Mouse (Mus musculus) midbrain, postnatal 0 days (tissue): ENCODE measurements around the gene Ncam1. TPM values are rescaled to one million over a fixed set of nuclear protein-coding genes. Genes with fewer than 3 reads are reported as not detected.

Experiments used
- ATAC-seq: fragments of 200-750 bp; cut with Nextera tagmentation; 2 replicates; pipeline ENCODE4 v1.8.0; 2017; ENCODE audit warnings: moderate number of reproducible peaks, mild to moderate bottlenecking, moderate TSS enrichment, moderate library complexity; ENCODE audit not compliant: low FRiP score
- DNase-seq: peaks from one replicate; pipeline ENCODE4 v3.0.0-alpha.2; 2015; ENCODE audit warnings: low spot score
- H3K27ac ChIP-seq: fragments of 300-500 bp; sonication (generic); 2 replicates; pipeline ENCODE4 v1.5.1; 2014; ENCODE audit warnings: low read depth, mild to moderate bottlenecking, low read length, mixed read lengths
- H3K27me3 ChIP-seq: fragments of 300-500 bp; sonication (generic); 2 replicates; pipeline ENCODE4 v1.6.1; 2014; ENCODE audit warnings: low read length, control low read depth, mixed read lengths; ENCODE audit not compliant: insufficient read depth
- H3K36me3 ChIP-seq: fragments of 300-500 bp; sonication (generic); 2 replicates; pipeline ENCODE4 v1.6.1; 2014; ENCODE audit warnings: low read length, control low read depth, mixed read lengths; ENCODE audit not compliant: insufficient read depth
- H3K4me1 ChIP-seq: fragments of 300-500 bp; sonication (generic); 2 replicates; pipeline ENCODE4 v1.6.1; 2014; ENCODE audit warnings: mild to moderate bottlenecking, control low read depth, antibody characterized with exemption, low read length, mixed read lengths; ENCODE audit not compliant: insufficient read depth
- H3K4me2 ChIP-seq: fragments of 300-500 bp; sonication (generic); 2 replicates; pipeline ENCODE4 v1.6.1; 2014; ENCODE audit warnings: low read depth, mild to moderate bottlenecking, low read length, mixed read lengths; ENCODE audit not compliant: poor library complexity, severe bottlenecking
- H3K4me3 ChIP-seq: fragments of 300-500 bp; sonication (generic); 2 replicates; pipeline ENCODE4 v1.5.1; 2014; ENCODE audit warnings: low read depth, mild to moderate bottlenecking, low read length, moderate library complexity
- H3K9ac ChIP-seq: fragments of 300-500 bp; sonication (generic); replicated peaks from 2 replicates; pipeline ENCODE4 v1.6.1; 2014; ENCODE audit warnings: mild to moderate bottlenecking, low read length, moderate library complexity, mixed read lengths; ENCODE audit not compliant: poor library complexity, severe bottlenecking
- H3K9me3 ChIP-seq: fragments of 300-500 bp; sonication (generic); 2 replicates; pipeline ENCODE4 v1.6.1; 2016; ENCODE audit warnings: low read length, control low read depth
- CTCF ChIP-seq: IDR thresholded peaks from 2 replicates; pipeline ENCODE4 v1.5.1; 2016; ENCODE audit warnings: antibody characterized with exemption, mild to moderate bottlenecking
- WGBS: fragments of 180-500 bp; shearing (Covaris S2); extraction: QIAGEN DNeasy Blood & Tissue Kit; methylation state at CpG from one replicate; pipeline ENCODE4 v1.1.7; 2014; 5-methylcytosine and 5-hydroxymethylcytosine counted together
- polyA plus RNA-seq: library from polyadenylated mRNA; unstranded; fragments of >200 nt; fragmentation: Nextera tagmentation; extraction: Ambion mirVana; gene quantifications from 2 replicates; pipeline ENCODE4 v1.2.1, GENCODE M21; 2015
- total RNA-seq: library from RNA; depleted of rRNA; stranded (reverse); fragments of >200 nt; gene quantifications from 2 replicates; pipeline ENCODE4 v1.2.3, GENCODE M21; 2014

Gene Ncam1
- total and polyA plus RNA-seq, 2 experiments from 2014 or later = 603 to 685 TPM

DNA sequence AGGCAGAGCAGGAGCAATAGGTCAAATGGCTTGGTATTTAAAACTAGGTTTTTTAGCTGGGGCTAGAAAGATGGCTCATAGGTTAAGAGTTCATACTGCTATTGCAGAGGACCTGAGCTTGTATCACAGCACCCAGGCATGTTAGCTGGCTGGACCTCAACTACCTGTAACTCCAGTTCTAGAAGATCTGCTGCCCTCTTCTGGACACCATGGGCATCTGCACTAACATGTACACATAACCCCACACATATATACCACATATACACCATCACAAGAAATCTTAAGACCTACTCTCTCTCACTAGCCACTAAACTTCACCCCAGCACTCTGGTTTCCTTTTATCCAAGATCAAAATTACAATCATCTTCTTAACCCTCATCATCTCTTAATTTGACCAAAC, 131.7 kb downstream of the Ncam1 start:
- TF ChIP-seq CTCF = peak; percentile 45
- DNase-seq (no peak), ATAC-seq (no peak)
- no peak overlapping the region for H3K9ac ChIP-seq
- H3K4me1 ChIP-seq = peaks cover 6% of the 10 kb centered on the region; the same call in 1 of the 2 replicates
- no peak overlapping the region for H3K27ac ChIP-seq
- H3K9me3 ChIP-seq = no peaks in the 10 kb centered on the region
- no peaks in the 10 kb centered on the region for H3K27me3 ChIP-seq
- no peaks in the 10 kb centered on the region for H3K36me3 ChIP-seq
- no peak overlapping the region for H3K4me2 ChIP-seq
- no peak overlapping the region for H3K4me3 ChIP-seq

DNA sequence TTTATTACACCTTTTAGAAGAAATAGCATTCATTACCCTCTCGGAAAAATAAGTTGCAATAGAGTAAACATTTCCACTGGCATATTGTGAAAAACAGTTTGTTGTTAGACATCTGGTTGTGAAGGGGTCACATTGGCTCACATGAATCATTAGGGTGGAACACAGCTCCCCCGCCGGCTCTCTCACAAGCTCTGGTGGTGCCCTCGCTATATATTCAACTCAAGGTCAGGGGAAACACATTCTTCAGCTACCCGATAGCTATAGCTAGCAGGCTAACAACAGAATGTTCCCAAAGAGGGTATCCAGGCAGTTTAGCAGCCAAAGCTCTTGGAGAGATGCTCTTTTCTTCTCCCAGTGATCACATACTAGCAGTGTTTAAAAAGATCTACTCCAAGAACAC, 133.4 kb downstream of the Ncam1 start:
- no peak overlapping the region for H3K4me3 ChIP-seq
- DNase-seq = peak; percentile 22
- H3K27ac ChIP-seq = no peak overlapping the region
- no peaks in the 10 kb centered on the region for H3K9me3 ChIP-seq
- ATAC-seq = no peak
- no peak for TF ChIP-seq CTCF
- H3K36me3 ChIP-seq = no peaks in the 10 kb centered on the region
- 63% methylated on average over 5 of the region's 5 CpGs for WGBS
- H3K9ac ChIP-seq = no peak overlapping the region
- no peaks in the 10 kb centered on the region for H3K27me3 ChIP-seq
- peaks cover 6% of the 10 kb centered on the region; the same call in 1 of the 2 replicates for H3K4me1 ChIP-seq
- H3K4me2 ChIP-seq = no peak overlapping the region

DNA sequence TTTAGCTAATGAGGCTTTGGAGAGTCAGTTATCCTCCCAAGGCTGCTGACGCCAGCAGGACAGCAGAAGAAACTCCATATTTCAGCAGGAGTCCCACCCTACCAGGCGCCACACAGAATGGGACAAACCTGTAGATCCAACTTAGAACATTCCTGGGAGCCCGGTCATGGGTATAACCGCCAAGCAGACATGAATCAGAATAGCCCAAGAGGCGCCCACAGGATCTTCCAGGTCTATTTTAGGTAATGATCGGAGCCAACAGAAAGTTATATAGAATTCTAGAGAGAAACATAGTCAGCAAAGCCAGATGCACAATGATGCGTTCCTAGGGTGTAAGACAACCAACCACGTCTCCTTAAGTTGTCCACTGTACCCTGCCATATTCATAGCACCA, 134.8 kb downstream of the Ncam1 start:
- H3K27ac ChIP-seq = no peak overlapping the region
- DNase-seq (no peak), ATAC-seq (no peak)
- no peak overlapping the region for H3K9ac ChIP-seq
- no peaks in the 10 kb centered on the region for H3K9me3 ChIP-seq
- peaks cover 6% of the 10 kb centered on the region; the same call in 1 of the 2 replicates for H3K4me1 ChIP-seq
- TF ChIP-seq CTCF = no peak
- H3K4me2 ChIP-seq = no peak overlapping the region
- no peaks in the 10 kb centered on the region for H3K27me3 ChIP-seq
- H3K4me3 ChIP-seq = no peak overlapping the region
- 92% methylated on average over 8 of the region's 8 CpGs for WGBS
- H3K36me3 ChIP-seq = no peaks in the 10 kb centered on the region

DNA sequence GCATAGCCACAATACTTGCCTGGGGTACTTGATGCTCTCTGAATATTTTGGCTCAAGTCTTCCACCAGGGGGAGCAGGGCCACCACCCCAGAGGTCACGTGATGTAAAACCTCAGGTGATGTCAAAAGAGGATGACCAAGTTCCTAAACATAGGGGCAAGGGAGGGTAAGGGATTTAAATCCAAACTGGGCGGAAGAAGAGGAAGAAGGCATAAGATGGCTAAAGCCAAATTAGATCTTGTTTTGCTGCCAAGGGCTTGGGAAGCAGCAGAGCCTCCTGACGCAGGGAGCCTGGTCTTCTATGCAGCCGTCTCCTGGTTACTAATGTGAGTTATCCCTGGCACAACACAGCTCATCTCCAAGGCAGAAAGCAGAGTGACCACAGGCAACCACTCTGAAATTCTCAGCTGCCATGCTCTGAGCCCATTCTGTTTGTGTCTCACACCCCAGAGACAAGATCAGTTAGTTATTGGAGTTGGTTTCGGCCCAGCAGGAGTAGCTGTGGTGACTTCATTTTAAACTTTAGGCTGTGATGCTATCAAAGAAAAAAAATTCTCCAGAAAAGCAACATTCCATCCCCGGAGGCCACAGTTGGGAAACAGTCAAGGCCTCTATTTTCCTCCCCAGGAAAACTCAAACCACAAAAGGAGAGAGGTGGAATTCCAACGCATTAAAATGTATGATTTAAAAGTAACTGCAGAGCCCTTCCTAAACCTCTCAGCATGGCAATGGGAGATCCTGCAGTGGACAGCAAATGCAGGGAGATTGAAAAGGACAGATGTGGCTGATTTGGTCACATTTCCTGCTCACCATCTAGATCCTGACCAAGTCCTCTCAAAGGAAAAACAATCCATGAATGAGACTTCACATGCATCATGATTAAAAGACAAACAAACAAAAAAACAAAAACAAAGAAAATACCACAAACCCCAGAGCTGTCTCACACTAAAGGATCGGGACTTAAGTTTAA, 135.5 kb downstream of the Ncam1 start:
- H3K27ac ChIP-seq = no peak overlapping the region
- WGBS = 76% methylated on average over 8 of the region's 8 CpGs
- no peak for ATAC-seq

DNA sequence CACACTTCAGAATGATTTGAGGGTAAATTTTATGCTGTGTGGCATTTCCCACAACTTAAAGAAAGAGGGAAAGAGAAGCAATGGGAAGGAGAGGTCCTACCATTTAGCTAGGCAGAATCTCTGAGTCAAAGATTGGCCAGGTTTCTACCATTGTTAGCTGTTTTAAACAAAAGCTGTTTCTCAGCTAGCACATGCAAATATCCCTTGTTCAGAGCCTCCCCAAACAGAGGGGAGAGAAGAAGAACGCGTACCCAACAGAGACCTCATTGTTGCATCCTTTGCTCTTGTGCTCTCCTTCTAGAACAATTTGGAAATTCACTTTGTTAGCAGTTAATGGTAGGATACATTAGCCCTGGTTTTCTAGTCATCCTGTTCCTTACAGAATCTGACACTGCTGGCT, 137.2 kb downstream of the Ncam1 start:
- no peak overlapping the region for H3K4me2 ChIP-seq
- no peak for ATAC-seq
- H3K9me3 ChIP-seq = no peaks in the 10 kb centered on the region
- H3K4me3 ChIP-seq = no peak overlapping the region
- no peak for TF ChIP-seq CTCF
- H3K4me1 ChIP-seq = peaks cover 6% of the 10 kb centered on the region; the same call in 1 of the 2 replicates
- no peak overlapping the region for H3K27ac ChIP-seq
- no peak for DNase-seq
- H3K36me3 ChIP-seq = no peaks in the 10 kb centered on the region
- 64% methylated on average over 2 of the region's 2 CpGs for WGBS
- no peaks in the 10 kb centered on the region for H3K27me3 ChIP-seq
- no peak overlapping the region for H3K9ac ChIP-seq

More for the DNA sequence above, 135.5 kb downstream of the Ncam1 start:
- H3K27me3 ChIP-seq = no peaks in the 10 kb centered on the region
- peak; percentile 74 for DNase-seq
- no peaks in the 10 kb centered on the region for H3K9me3 ChIP-seq
- H3K36me3 ChIP-seq = no peaks in the 10 kb centered on the region
- H3K4me1 ChIP-seq = peaks cover 6% of the 10 kb centered on the region; the same call in 1 of the 2 replicates
- H3K4me3 ChIP-seq = no peak overlapping the region
- peak; percentile 65 for TF ChIP-seq CTCF
- H3K9ac ChIP-seq = no peak overlapping the region
- no peak overlapping the region for H3K4me2 ChIP-seq

DNA sequence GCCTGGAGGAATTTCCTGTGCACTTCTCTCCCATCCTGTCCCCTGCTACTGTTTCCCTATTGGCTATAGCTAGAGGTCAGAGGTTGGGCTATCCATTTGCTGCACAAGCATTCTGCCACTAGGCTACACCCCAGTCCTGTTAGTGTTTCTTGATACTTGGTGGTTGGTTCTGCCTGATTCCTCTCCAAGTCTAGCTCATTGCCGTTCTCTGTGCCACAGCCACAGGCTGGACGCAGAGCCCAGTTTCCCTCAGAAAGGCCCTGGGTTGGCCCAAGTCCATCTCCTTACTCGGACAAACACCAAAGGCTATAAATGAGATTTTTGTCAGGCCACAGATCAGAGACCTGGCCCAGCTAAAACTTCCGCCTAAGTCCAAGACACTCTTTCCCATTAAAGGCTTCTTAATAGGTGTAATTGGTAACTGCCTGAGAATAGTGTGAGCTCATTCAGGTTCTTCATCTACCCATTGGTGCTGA, 140.3 kb downstream of the Ncam1 start:
- DNase-seq (peak; percentile 60), ATAC-seq (0 out of 2 replicates have a peak, but pooled peaks have one; percentile 16)
- WGBS = 72% methylated on average over 4 of the region's 4 CpGs
- no peak overlapping the region for H3K27ac ChIP-seq
- no peaks in the 10 kb centered on the region for H3K9me3 ChIP-seq
- peak; percentile 48 for TF ChIP-seq CTCF
- peaks cover 4% of the 10 kb centered on the region; the same call in 1 of the 2 replicates for H3K4me1 ChIP-seq
- H3K36me3 ChIP-seq = no peaks in the 10 kb centered on the region
- H3K27me3 ChIP-seq = no peaks in the 10 kb centered on the region
- H3K4me2 ChIP-seq = no peak overlapping the region
- no peak overlapping the region for H3K4me3 ChIP-seq
- H3K9ac ChIP-seq = no peak overlapping the region
